Mouse (Mus musculus) heart, embryonic 15.5 days (tissue): ENCODE data around the gene Vwa7. TPM values are rescaled to one million over a fixed set of nuclear protein-coding genes. Genes with fewer than 3 reads are reported as not detected.
A peak's percentile ranks its signal among the peaks of the same experiment; 100 is the strongest.

ENCODE experiments used
- ATAC-seq: fragments of 200-750 bp; cut with Nextera tagmentation; replicated peaks from 2 replicates; pipeline ENCODE4 v1.8.0; 2017; ENCODE audit warnings: low read depth, moderate TSS enrichment; ENCODE audit not compliant: insufficient number of reproducible peaks, insufficient read depth, low FRiP score
- H3K27ac ChIP-seq: fragments of 300-500 bp; sonication (generic); 2 replicates; pipeline ENCODE4 v1.5.1; 2015; ENCODE audit warnings: mild to moderate bottlenecking, inconsistent platforms
- H3K27me3 ChIP-seq: fragments of 300-500 bp; sonication (generic); 2 replicates; pipeline ENCODE4 v1.6.1; 2015; ENCODE audit warnings: inconsistent platforms
- H3K36me3 ChIP-seq: fragments of 300-500 bp; sonication (generic); 2 replicates; pipeline ENCODE4 v1.6.1; 2015; ENCODE audit warnings: mild to moderate bottlenecking, inconsistent platforms
- H3K4me1 ChIP-seq: fragments of 300-500 bp; sonication (generic); replicated peaks from 2 replicates; pipeline ENCODE4 v1.6.1; 2015; ENCODE audit warnings: inconsistent platforms
- H3K4me2 ChIP-seq: fragments of 300-500 bp; sonication (generic); 2 replicates; pipeline ENCODE4 v1.6.1; 2015; ENCODE audit warnings: inconsistent platforms, mild to moderate bottlenecking, moderate library complexity
- H3K4me3 ChIP-seq: fragments of 300-500 bp; sonication (generic); 2 replicates; pipeline ENCODE4 v1.5.1; 2015; ENCODE audit warnings: mild to moderate bottlenecking, inconsistent platforms
- H3K9ac ChIP-seq: fragments of 300-500 bp; sonication (generic); 2 replicates; pipeline ENCODE4 v1.6.1; 2015; ENCODE audit warnings: mild to moderate bottlenecking, inconsistent platforms
- H3K9me3 ChIP-seq: fragments of 300-500 bp; sonication (generic); replicated peaks from 2 replicates; pipeline ENCODE4 v1.6.1; 2016; ENCODE audit warnings: inconsistent platforms
- WGBS: fragments of 180-500 bp; shearing (Covaris S2); methylation state at CpG from one replicate; pipeline ENCODE4 v1.1.7; 2015; ENCODE audit warnings: mixed read lengths; 5-methylcytosine and 5-hydroxymethylcytosine counted together
- polyA plus RNA-seq: library from polyadenylated mRNA; unstranded; fragments of >200 nt; fragmentation: Nextera tagmentation; extraction: Ambion mirVana; gene quantifications from 2 replicates; pipeline ENCODE4 v1.2.1, GENCODE M21; 2015

Vwa7 gene
- polyA plus RNA-seq, 1 experiment from 2014 or later, result 0.31 TPM

DNA sequence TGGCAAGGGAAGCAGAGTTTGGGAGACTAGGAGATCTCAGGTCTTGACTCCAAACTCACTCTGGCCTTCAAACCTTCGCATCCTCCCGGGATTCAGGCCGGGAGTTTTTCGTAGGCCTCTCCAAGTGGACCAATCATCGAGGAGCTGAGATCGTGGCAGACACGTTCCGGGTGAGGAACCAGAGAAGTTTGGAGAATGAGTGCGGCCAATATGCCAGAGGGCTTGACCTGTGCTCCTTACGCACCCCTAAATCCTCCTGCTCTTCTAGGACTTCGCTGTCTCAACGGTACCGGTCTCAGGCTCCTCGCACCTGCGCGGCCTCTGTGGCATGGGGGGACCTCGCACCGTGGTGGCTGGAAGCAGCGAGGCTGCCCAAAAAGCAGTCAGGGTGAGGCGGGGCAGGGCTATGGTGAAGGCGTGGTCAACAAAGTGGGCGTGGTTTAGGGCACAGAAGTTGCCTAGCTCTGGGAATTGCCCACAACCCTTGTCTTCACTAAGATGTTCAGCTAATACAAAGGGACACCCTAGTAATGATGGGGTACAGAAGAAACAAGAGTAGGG is 44.4 kb downstream of the Vwa7 start:
- no peaks in the 10 kb centered on the region for H3K9me3 ChIP-seq
- peak overlapping the region; percentile 73 for H3K4me3 ChIP-seq
- H3K36me3 ChIP-seq, result peaks cover 37% of the 10 kb centered on the region
- no peak overlapping the region for H3K27ac ChIP-seq
- H3K4me1 ChIP-seq, result peaks cover 41% of the 10 kb centered on the region
- peaks cover 17% of the 10 kb centered on the region for H3K27me3 ChIP-seq
- peak overlapping the region; percentile 74; the same call in 1 of the 2 replicates for H3K9ac ChIP-seq
- H3K4me2 ChIP-seq, result peak overlapping the region; percentile 71
- ATAC-seq, result no peak
- 66% methylated on average over 22 of the region's 22 CpGs for WGBS

DNA sequence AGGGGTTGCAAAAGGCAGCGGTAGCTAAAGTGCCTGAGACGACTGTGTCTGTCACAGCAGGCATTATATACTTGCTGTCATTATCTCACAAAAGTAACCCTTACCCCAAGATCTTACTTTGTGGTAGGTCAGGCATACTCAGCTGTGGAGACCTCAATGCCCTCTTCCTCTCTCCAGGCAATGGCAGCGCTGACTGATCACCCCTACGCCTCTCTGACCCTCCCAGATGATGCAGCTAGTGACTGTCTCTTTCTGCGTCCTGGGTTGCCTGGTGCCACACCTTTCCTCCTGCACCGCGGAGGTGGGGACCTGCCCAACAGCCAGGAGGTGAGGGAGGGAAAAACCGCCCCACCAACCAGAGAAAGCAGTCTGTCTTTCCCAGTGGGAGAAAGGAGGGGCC is 44.9 kb downstream of the Vwa7 start:
- no peak overlapping the region for H3K9ac ChIP-seq
- H3K9me3 ChIP-seq, result no peaks in the 10 kb centered on the region
- peaks cover 41% of the 10 kb centered on the region for H3K4me1 ChIP-seq
- ATAC-seq, result no peak
- 89% methylated on average over 8 of the region's 8 CpGs for WGBS
- peak overlapping the region; percentile 71; the same call in 1 of the 2 replicates for H3K4me2 ChIP-seq
- H3K27me3 ChIP-seq, result peaks cover 22% of the 10 kb centered on the region
- H3K4me3 ChIP-seq, result no peak overlapping the region
- H3K36me3 ChIP-seq, result peaks cover 32% of the 10 kb centered on the region
- no peak overlapping the region for H3K27ac ChIP-seq

DNA sequence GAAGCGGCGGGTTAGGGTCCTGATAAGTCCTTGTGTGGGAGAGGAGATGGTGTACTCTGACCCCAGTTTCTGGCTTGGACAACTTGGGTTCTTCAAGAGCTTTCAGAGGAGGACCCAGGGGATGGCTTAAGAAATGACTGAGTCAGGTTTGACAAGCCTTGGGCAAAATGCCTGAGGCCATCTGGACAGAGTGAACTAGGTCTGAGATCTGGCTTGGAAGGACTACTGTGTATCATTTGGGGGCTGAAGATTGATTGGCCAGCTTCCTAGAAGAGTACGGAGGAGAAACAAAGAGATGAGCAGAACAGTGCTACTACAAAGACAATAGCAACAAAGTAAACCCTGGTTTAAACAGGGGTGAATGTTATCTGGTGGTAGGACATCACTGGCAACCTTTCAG is 47.1 kb downstream of the Vwa7 start:
- no peak overlapping the region for H3K4me2 ChIP-seq
- no peak overlapping the region for H3K27ac ChIP-seq
- WGBS, result 82% methylated on average over 3 of the region's 3 CpGs
- H3K9ac ChIP-seq, result no peak overlapping the region
- peaks cover 14% of the 10 kb centered on the region; the same call in 1 of the 2 replicates for H3K36me3 ChIP-seq
- no peaks in the 10 kb centered on the region for H3K9me3 ChIP-seq
- H3K27me3 ChIP-seq, result peaks cover 43% of the 10 kb centered on the region
- no peak overlapping the region for H3K4me3 ChIP-seq
- ATAC-seq, result no peak
- H3K4me1 ChIP-seq, result peaks cover 38% of the 10 kb centered on the region

DNA sequence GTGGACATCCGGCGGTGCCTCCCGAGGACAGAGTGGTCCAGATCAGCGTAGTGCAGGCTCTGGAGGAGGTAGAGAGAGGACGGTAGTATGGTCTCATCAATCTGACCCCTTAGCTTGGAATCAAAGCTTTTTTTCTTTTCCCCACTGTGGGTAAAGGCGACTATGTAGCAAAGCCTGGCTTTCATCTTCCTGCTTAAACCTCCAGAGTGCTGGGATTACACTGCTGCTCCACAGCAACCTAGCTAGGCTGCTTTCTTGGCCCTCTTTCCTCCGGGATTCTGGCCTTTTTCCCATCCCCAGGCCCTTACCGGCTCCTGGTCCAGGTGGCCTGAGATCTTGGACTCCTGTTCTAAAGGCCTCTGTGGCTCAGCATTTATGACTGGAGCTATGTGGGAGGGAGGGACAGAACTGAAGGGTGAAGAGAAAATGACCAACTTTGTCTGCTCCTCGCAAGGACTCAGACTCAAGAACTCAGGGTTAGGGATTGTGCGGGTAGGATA is 48.0 kb downstream of the Vwa7 start:
- Histone ChIP-seq H3K4me1 (peaks cover 35% of the 10 kb centered on the region), H3K9me3 (no peaks in the 10 kb centered on the region), H3K9ac (0 out of 2 replicates have a peak overlapping the region, but pooled peaks have one; percentile 34), H3K36me3 (peaks cover 13% of the 10 kb centered on the region; the same call in 1 of the 2 replicates), H3K27ac (0 out of 2 replicates have a peak overlapping the region, but pooled peaks have one; percentile 34), H3K4me3 (peak overlapping the region; percentile 47), H3K27me3 (peaks cover 51% of the 10 kb centered on the region), H3K4me2 (peak overlapping the region; percentile 78)
- ATAC-seq, result no peak
- 33% methylated on average over 10 of the region's 10 CpGs for WGBS

DNA sequence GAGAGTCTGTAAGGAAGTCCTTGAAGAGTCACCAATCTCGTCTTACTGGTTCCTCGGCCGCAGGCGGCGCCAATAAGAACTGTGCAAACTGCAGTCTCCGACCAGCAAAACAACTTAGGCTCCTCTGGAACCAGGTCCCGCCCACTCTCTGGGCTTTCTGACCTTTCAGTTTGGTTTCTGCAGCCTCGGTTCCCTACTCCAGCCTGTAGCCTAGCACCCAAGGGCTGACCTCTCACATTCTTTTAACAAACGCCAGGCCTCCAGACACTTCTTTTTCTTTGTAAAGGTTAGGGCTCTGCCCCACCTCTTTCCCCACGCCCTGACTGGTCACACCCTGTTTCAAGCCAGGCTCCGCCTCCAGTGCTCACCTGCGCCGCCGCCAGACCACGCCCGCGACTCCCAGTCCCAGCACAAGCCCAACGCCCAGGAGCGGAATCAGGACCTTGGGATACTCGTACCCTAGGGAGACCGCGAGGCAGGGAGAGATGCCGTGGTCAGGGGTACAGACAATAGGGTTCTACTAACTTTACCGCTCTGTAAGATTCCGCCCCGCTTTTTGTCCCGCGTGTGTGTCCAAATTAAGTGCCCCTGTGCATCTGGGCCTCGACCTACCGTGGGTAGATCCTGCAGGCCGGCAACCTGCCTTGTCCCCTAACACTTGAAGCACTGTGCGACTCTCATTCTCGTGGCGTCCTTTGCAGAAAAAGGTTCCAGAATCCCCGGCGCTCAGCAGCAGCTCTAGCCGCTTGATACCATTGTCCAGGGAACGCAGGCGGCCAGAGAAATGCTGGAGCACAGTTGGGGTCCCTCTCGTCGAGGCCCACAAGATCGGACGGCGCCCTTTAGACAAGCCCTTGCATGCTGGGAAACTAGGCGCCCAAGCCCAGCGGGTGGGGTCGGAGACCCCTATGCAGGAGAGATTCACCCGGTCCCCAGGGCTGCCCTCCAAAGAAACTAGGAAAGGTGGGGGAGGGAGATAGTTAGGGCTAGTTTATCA is 48.9 kb downstream of the Vwa7 start, which contains the start of gene Ly6g6c:
TSS of gene Ly6g6c (plus strand) at position 438 of the 997 bp plus-strand sequence.
- H3K4me3 ChIP-seq, result peak within 1 kb of the TSS; percentile 47
- H3K9me3 ChIP-seq, result no peaks in the 10 kb centered on the region
- H3K9ac ChIP-seq, result peak within 1 kb of the TSS; percentile 34
- H3K4me1 ChIP-seq, result peaks cover 30% of the 10 kb centered on the region
- 3% methylated on average over 48 of the region's 48 CpGs for WGBS
- peaks cover 13% of the 10 kb centered on the region; the same call in 1 of the 2 replicates for H3K36me3 ChIP-seq
- peaks cover 51% of the 10 kb centered on the region for H3K27me3 ChIP-seq
- no peak; the same call in 1 of the 2 replicates for ATAC-seq
- H3K4me2 ChIP-seq, result peak within 1 kb of the TSS; percentile 78
- H3K27ac ChIP-seq, result 0 out of 2 replicates have a peak within 1 kb of the TSS, but pooled peaks have one; percentile 34

DNA sequence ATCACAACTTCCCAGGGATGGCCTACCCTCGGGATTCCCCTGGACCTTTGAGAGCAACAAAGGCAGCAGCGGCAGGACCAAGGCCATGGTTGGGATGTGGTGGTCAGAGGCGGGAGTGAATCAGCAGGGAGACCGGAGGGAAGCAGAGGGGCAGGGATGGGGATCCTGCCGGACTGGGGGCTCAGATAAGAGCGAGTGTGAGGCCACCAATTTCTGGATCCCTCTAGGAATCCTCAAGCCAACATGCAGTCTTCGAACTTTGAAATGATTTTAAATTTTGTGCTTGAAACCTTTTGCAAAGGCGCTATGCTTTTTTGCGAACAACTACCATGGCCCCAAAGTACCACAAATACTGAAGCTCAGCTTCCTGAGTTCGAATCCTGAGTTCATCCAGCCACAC is 49.7 kb downstream of the Vwa7 start, which contains the start of gene Mpig6b:
TSS of gene Mpig6b (minus strand) at position 101 of the 400 bp plus-strand sequence.
- H3K36me3 ChIP-seq, result peaks cover 8% of the 10 kb centered on the region; the same call in 1 of the 2 replicates
- WGBS, result 44% methylated on average over 10 of the region's 10 CpGs
- no peak for ATAC-seq
- H3K27me3 ChIP-seq, result peaks cover 51% of the 10 kb centered on the region
- H3K4me3 ChIP-seq, result peak within 1 kb of the TSS; percentile 47
- H3K9ac ChIP-seq, result peak within 1 kb of the TSS; percentile 34
- peaks cover 26% of the 10 kb centered on the region for H3K4me1 ChIP-seq
- H3K27ac ChIP-seq, result no peak within 1 kb of the TSS
- H3K9me3 ChIP-seq, result no peaks in the 10 kb centered on the region
- peak within 1 kb of the TSS; percentile 78 for H3K4me2 ChIP-seq

DNA sequence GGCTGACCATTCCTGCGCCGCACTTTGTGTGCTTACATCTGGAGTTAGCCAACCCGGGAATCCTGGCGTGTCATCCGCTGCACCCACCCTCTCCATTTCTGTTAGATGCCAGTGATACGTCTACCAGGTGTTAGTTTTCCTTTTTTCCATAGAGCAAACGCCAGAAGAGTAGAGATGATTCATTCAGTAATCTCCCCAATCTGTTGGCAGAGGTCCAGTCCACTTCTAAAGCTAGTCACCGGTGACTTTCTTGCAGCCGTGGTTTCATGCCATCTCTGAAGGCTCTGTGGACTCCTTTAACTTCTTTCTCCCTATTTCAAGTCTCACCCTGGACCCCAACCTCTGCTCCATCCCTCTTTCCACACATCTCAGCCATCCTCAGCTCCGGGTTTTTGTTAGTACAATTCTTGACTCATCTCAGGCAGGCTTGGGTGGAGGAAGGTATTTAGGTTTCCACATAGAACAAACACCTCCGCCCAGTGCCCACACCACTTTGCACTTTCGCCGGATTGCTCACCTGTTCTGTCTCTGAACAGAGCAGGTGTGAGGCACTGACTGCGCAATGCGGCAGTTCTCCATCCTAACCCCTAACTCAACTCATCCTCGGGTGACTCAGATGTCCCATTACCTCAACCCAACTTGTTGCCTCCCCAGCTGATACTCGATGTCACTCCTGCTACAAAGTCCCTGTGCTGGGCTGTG is 52.0 kb downstream of the Vwa7 start:
- Histone ChIP-seq H3K4me2 (no peak overlapping the region), H3K9me3 (no peaks in the 10 kb centered on the region), H3K27ac (no peak overlapping the region), H3K27me3 (peaks cover 51% of the 10 kb centered on the region), H3K36me3 (no peaks in the 10 kb centered on the region), H3K4me3 (no peak overlapping the region), H3K4me1 (peaks cover 22% of the 10 kb centered on the region), H3K9ac (no peak overlapping the region)
- WGBS, result 69% methylated on average over 17 of the region's 17 CpGs
- no peak for ATAC-seq

DNA sequence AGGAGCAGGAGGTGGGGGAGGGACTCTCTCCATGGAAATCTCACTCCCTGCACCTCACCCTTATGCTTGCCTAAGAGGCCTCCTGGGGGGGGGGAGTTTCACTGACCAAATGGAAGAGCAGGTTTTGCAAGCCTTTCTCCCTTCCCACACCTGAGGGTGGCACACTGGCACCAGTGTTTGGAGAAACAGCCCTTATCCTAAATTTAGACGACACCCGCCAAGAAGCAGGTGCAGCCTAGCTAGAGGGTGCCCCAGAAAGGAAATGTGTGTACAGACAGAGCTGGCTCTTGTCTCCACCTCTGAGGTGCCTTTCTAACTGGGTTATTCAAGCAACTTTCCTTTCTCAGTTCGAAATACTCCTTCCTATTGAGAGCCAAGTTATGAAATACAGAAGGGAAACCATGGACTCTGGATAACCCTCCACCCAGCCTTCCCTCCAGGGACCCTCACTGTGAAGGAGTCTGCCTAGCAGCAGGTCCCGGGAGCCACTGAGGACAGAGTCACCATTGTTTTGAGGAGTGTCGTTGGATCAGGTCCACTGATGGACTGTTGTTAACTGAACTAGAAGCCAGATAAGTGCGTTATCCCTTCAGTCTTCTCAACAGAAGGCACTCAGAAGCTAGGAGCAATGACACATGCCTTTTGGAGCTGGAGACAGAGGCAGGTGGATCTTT is 54.3 kb downstream of the Vwa7 start:
- no peaks in the 10 kb centered on the region for H3K9me3 ChIP-seq
- peaks cover 6% of the 10 kb centered on the region for H3K4me1 ChIP-seq
- WGBS, result 41% methylated on average over 6 of the region's 6 CpGs
- H3K27ac ChIP-seq, result no peak overlapping the region
- no peaks in the 10 kb centered on the region for H3K36me3 ChIP-seq
- no peak overlapping the region for H3K4me3 ChIP-seq
- ATAC-seq, result no peak
- no peak overlapping the region for H3K4me2 ChIP-seq
- H3K9ac ChIP-seq, result no peak overlapping the region
- H3K27me3 ChIP-seq, result peaks cover 34% of the 10 kb centered on the region

DNA sequence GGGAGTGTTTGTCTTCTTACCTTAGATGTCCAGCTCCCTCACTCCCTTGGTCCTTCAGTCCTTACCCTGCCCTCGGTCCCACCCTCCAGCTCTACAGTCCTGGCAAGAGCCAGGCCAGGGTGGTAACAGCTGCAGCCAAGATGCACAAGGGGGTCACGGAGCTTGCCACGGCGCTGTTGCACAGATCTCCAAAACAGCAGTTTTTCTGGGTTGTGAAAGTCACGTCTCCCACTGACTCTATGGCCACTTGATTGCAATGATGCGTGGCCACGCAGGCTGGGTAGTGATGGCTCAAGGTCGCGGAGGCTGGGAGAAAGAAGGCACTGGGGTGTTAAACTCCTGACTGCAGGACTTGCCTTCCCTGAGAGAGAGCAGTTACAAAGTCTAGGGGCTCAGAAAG is 55.1 kb downstream of the Vwa7 start:
- H3K9me3 ChIP-seq, result no peaks in the 10 kb centered on the region
- H3K4me3 ChIP-seq, result no peak overlapping the region
- no peaks in the 10 kb centered on the region for H3K36me3 ChIP-seq
- no peak for ATAC-seq
- 70% methylated on average over 9 of the region's 9 CpGs for WGBS
- H3K27me3 ChIP-seq, result peaks cover 27% of the 10 kb centered on the region
- no peak overlapping the region for H3K4me2 ChIP-seq
- H3K9ac ChIP-seq, result no peak overlapping the region
- H3K4me1 ChIP-seq, result peaks cover 5% of the 10 kb centered on the region
- no peak overlapping the region for H3K27ac ChIP-seq

DNA sequence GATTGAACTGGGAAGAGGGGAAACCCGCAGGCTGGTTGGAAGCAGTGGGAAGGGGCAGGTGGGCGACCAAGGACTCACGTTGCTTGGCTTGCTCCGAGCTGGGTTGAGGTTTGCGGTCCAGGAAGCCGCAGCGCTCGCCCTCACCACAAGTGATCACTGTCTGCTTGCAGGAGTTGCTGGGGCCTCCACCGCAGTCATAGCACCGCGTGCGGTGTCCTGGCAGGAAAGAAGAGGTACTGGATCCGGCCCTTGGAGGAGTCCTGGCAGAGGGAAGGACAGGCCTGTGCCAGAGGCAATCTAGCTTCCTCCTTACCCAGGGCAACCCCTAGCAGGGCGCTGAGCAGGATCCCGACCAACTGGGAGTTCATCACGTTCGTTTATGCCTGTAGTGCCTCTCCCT is 57.7 kb downstream of the Vwa7 start:
- Histone ChIP-seq H3K27me3 (peaks cover 2% of the 10 kb centered on the region; the same call in 1 of the 2 replicates), H3K4me3 (no peak overlapping the region), H3K9ac (no peak overlapping the region), H3K4me2 (no peak overlapping the region), H3K36me3 (no peaks in the 10 kb centered on the region), H3K4me1 (peaks cover 20% of the 10 kb centered on the region), H3K9me3 (no peaks in the 10 kb centered on the region), H3K27ac (no peak overlapping the region)
- no peak for ATAC-seq
- 47% methylated on average over 17 of the region's 17 CpGs for WGBS
